8 mouse cellular contexts compared by ENCODE assay signal in the genomic region with DNA sequence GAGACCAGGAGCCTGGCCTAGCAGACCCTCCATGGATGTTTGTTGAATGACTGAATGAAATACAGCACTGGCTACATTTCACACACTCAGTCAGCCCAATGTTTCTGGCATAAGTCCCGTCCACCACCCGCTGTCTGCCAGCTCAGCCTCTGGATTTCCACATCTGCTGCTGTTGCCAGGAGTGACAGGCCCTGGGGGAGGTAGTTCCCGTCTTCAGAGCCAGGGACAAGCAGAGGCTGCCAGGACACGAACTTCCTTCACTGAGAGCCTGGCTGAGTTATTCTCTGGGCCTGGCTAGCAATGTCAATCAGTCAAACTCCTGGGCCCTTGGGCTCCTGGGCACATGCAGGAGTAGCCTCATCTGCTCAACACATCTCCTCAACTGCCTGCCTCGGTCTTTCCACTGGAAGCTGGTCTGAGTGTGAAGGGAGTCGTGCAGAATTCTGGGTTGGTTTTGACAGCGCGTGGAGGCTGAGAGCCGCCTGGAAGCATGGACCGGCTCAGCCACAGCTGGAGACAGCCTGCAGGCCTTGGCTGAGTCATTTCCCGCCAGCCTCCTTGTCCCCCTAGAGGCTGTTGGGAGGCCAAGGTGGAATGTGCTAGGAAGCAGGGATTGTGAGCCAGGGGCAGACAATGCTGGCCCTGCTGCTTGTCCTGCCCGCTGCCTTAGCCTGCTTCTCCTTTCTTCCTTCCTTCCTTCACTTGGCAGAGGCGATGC. TPM values are rescaled to one million over a fixed set of nuclear protein-coding genes. Genes with fewer than 3 reads are reported as not detected.
A peak's percentile ranks its signal among the peaks of the same experiment; 100 is the strongest.
DNase-seq lines count a peak whose midpoint lies in the region; ATAC-seq and TF ChIP-seq lines count a peak whose summit lies in the region.

No protein-coding gene starts in this region.

- TF ChIP-seq POLR2A in kidney, adult 2 months (IDR thresholded peaks at IDR 0.05; ENCODE audit: low read depth, low read length): no peak

- no peak for DNase-seq in midbrain, embryonic 11.5 days (ENCODE audit: low spot score, missing footprints)
- DNase-seq in adrenal gland, postnatal 10 days: peak; percentile 92
- DNase-seq in gastrocnemius, postnatal 4 days (ENCODE audit: low spot score in 2 of 2): peak; percentile 60 to 82
- peak; percentile 80 for DNase-seq in kidney, adult 2 months
- peak; percentile 84 for DNase-seq in lung, postnatal 25 days (ENCODE audit: low spot score)
- no peak for DNase-seq in forebrain, embryonic 11.5 days (ENCODE audit: low spot score)

- 71% methylated on average over 13 of the region's 13 CpGs for WGBS in midbrain, embryonic 15.5 days
- WGBS in midbrain, embryonic 11.5 days: 79% methylated on average over 13 of the region's 13 CpGs
- WGBS in kidney, adult 2 months: 50% methylated on average over 13 of the region's 13 CpGs
- 76% methylated on average over 13 of the region's 13 CpGs for WGBS in forebrain, embryonic 11.5 days

- TF ChIP-seq CTCF in kidney, adult 2 months (conservative IDR thresholded peaks at IDR 0.05; ENCODE audit: insufficient read depth, insufficient read length, low read depth, low read length): peak; percentile 25; the same call in 1 of the 2 replicates

- H3K36me3 ChIP-seq in midbrain, embryonic 15.5 days (replicated peaks): no peaks in the 10 kb centered on the region
- no peaks in the 10 kb centered on the region for H3K36me3 ChIP-seq in midbrain, embryonic 11.5 days (ENCODE audit: control insufficient read depth, insufficient read depth, low read length)
- H3K36me3 ChIP-seq in kidney, adult 2 months (ENCODE audit: control insufficient read depth, insufficient read depth, low read length): no peaks in the 10 kb centered on the region
- H3K36me3 ChIP-seq in forebrain, embryonic 11.5 days (ENCODE audit: control insufficient read depth, insufficient read depth, low read length): no peaks in the 10 kb centered on the region

- no peak for ATAC-seq in midbrain, embryonic 15.5 days (replicated peaks)
- no peak for ATAC-seq in midbrain, embryonic 11.5 days (ENCODE audit: low FRiP score)
- no peak for ATAC-seq in forebrain, embryonic 11.5 days (replicated peaks; ENCODE audit: low FRiP score)
- ATAC-seq in erythroblast, adult 5-6 weeks (replicated peaks; ENCODE audit: low FRiP score, poor library complexity, severe bottlenecking): no peak

- H3K4me2 ChIP-seq in midbrain, embryonic 15.5 days: no peak overlapping the region
- H3K4me2 ChIP-seq in midbrain, embryonic 11.5 days: no peak overlapping the region
- H3K4me2 ChIP-seq in forebrain, embryonic 11.5 days (ENCODE audit: low read depth, low read length, severe bottlenecking): no peak overlapping the region

- no peak overlapping the region for H3K4me3 ChIP-seq in midbrain, embryonic 15.5 days
- H3K4me3 ChIP-seq in midbrain, embryonic 11.5 days (ENCODE audit: low read depth, low read length): no peak overlapping the region
- no peak overlapping the region for H3K4me3 ChIP-seq in kidney, adult 2 months (ENCODE audit: insufficient read depth, low read depth, low read length)
- no peak overlapping the region for H3K4me3 ChIP-seq in forebrain, embryonic 11.5 days (ENCODE audit: low read depth, low read length)

- no peaks in the 10 kb centered on the region for H3K27me3 ChIP-seq in midbrain, embryonic 15.5 days (replicated peaks)
- H3K27me3 ChIP-seq in midbrain, embryonic 11.5 days (ENCODE audit: control insufficient read depth, insufficient read depth, low read length): no peaks in the 10 kb centered on the region
- no peaks in the 10 kb centered on the region for H3K27me3 ChIP-seq in kidney, adult 2 months (replicated peaks; ENCODE audit: control insufficient read depth, insufficient read depth, low read length)
- H3K27me3 ChIP-seq in forebrain, embryonic 11.5 days (ENCODE audit: control insufficient read depth, insufficient read depth, low read length): no peaks in the 10 kb centered on the region

- H3K9me3 ChIP-seq in midbrain, embryonic 15.5 days: no peaks in the 10 kb centered on the region
- H3K9me3 ChIP-seq in midbrain, embryonic 11.5 days (ENCODE audit: control insufficient read depth, low read length): no peaks in the 10 kb centered on the region
- no peaks in the 10 kb centered on the region for H3K9me3 ChIP-seq in forebrain, embryonic 11.5 days (ENCODE audit: control insufficient read depth, low read length)

- no peak overlapping the region for H3K9ac ChIP-seq in midbrain, embryonic 15.5 days
- no peak overlapping the region for H3K9ac ChIP-seq in midbrain, embryonic 11.5 days (ENCODE audit: low read length)
- no peak overlapping the region for H3K9ac ChIP-seq in forebrain, embryonic 11.5 days (ENCODE audit: low read length)

- H3K4me1 ChIP-seq in midbrain, embryonic 15.5 days: peaks cover 5% of the 10 kb centered on the region; the same call in 1 of the 2 replicates
- no peaks in the 10 kb centered on the region for H3K4me1 ChIP-seq in midbrain, embryonic 11.5 days (ENCODE audit: control insufficient read depth, insufficient read depth, low read length)
- H3K4me1 ChIP-seq in kidney, adult 2 months (ENCODE audit: control insufficient read depth, insufficient read depth, low read length): no peaks in the 10 kb centered on the region
- 0 out of 2 replicates have a peak, but pooled peaks cover 2% of the 10 kb centered on the region for H3K4me1 ChIP-seq in forebrain, embryonic 11.5 days (replicated peaks; ENCODE audit: control insufficient read depth, insufficient read depth, low read length)

- H3K27ac ChIP-seq in midbrain, embryonic 15.5 days: 0 out of 2 replicates have a peak overlapping the region, but pooled peaks have one; percentile 25
- H3K27ac ChIP-seq in midbrain, embryonic 11.5 days (ENCODE audit: low read depth, low read length): no peak overlapping the region
- H3K27ac ChIP-seq in kidney, adult 2 months (ENCODE audit: insufficient read depth, low read depth, low read length): peak overlapping the region; percentile 10
- H3K27ac ChIP-seq in forebrain, embryonic 11.5 days (ENCODE audit: low read depth, low read length): no peak overlapping the region

RNA-seq across cellular contexts. Expression of a gene that starts 32.1 kb away (rescaled TPM):
- polyA plus RNA-seq in midbrain, embryonic 15.5 days (2015; fragmentation: Nextera tagmentation; extraction: Ambion mirVana): 5.1 and 6.4 TPM in 2 replicates
- polyA plus RNA-seq in midbrain, embryonic 11.5 days (2014; fragmentation: Nextera tagmentation; extraction: Ambion mirVana): 18.4 and 20.8 TPM in 2 replicates
- 1 to 10 TPM; 6.2 to 8.5 TPM for total RNA-seq in adrenal gland, postnatal 10 days (2021)
- 1 to 10 TPM; 6.3 to 7.0 TPM for total RNA-seq in gastrocnemius, postnatal 4 days (2021)
- 10.4 and 13.2 TPM in 2 replicates for polyA plus RNA-seq in kidney, adult 2 months (2012; rRNA removed)
- 25.1 and 27.8 TPM in 2 replicates for polyA plus RNA-seq in forebrain, embryonic 11.5 days (2014; fragmentation: Nextera tagmentation; extraction: Ambion mirVana)
- total RNA-seq in erythroblast, adult 5-6 weeks (2015; ENCODE audit: low replicate concordance): not detected in 2 replicates
- total RNA-seq in erythroblast, adult 5-6 weeks (2017; ENCODE audit: low replicate concordance): 0.70 TPM in 1 of 2 replicates, not detected in the other

Comparison
In these comparisons a context has a peak if more than half of its experiments do, and no peak if none do; other contexts are left out.
1. H3K27ac ChIP-seq: peak in midbrain, embryonic 15.5 days (single experiment) and kidney, adult 2 months (single experiment); none in midbrain, embryonic 11.5 days (single experiment) and forebrain, embryonic 11.5 days (single experiment).
2. DNase-seq: peak in adrenal gland, postnatal 10 days (single experiment), gastrocnemius, postnatal 4 days (2 of 2), kidney, adult 2 months (single experiment) and lung, postnatal 25 days (single experiment); none in midbrain, embryonic 11.5 days (single experiment) and forebrain, embryonic 11.5 days (single experiment).